Mouse (Mus musculus) embryonic facial prominence, embryonic 15.5 days (tissue): ENCODE data around the gene Tbc1d22a. TPM values are rescaled to one million over a fixed set of nuclear protein-coding genes. Genes with fewer than 3 reads are reported as not detected.

ENCODE experiments used
- ATAC-seq: fragments of 200-750 bp; cut with Nextera tagmentation; 2 replicates; pipeline ENCODE4 v1.8.0; 2017; ENCODE audit warnings: low read depth, moderate TSS enrichment; ENCODE audit not compliant: insufficient number of reproducible peaks, low FRiP score, low TSS enrichment
- H3K27ac ChIP-seq: fragments of 300-500 bp; sonication (generic); replicated peaks from 2 replicates; pipeline ENCODE4 v1.5.1; 2015; ENCODE audit warnings: mild to moderate bottlenecking, inconsistent platforms
- H3K27me3 ChIP-seq: fragments of 300-500 bp; sonication (generic); 2 replicates; pipeline ENCODE4 v1.6.1; 2015; ENCODE audit warnings: inconsistent platforms
- H3K36me3 ChIP-seq: fragments of 300-500 bp; sonication (generic); 2 replicates; pipeline ENCODE4 v1.6.1; 2015; ENCODE audit warnings: mild to moderate bottlenecking, inconsistent platforms
- H3K4me1 ChIP-seq: fragments of 300-500 bp; sonication (generic); 2 replicates; pipeline ENCODE4 v1.6.1; 2015; ENCODE audit warnings: inconsistent platforms
- H3K4me2 ChIP-seq: fragments of 300-500 bp; sonication (generic); replicated peaks from 2 replicates; pipeline ENCODE4 v1.6.1; 2015; ENCODE audit warnings: mild to moderate bottlenecking, inconsistent platforms
- H3K4me3 ChIP-seq: fragments of 300-500 bp; sonication (generic); replicated peaks from 2 replicates; pipeline ENCODE4 v1.5.1; 2015; ENCODE audit warnings: mild to moderate bottlenecking, inconsistent platforms
- H3K9ac ChIP-seq: fragments of 300-500 bp; sonication (generic); 2 replicates; pipeline ENCODE4 v1.6.1; 2015; ENCODE audit warnings: inconsistent platforms
- H3K9me3 ChIP-seq: fragments of 300-500 bp; sonication (generic); replicated peaks from 2 replicates; pipeline ENCODE4 v1.6.1; 2016; ENCODE audit warnings: inconsistent platforms
- WGBS: fragments of 180-500 bp; shearing (Covaris S2); methylation state at CpG from one replicate; pipeline ENCODE4 v1.1.7; 2015; 5-methylcytosine and 5-hydroxymethylcytosine counted together
- polyA plus RNA-seq: library from polyadenylated mRNA; unstranded; fragments of >200 nt; fragmentation: Nextera tagmentation; extraction: Ambion mirVana; gene quantifications from 2 replicates; pipeline ENCODE4 v1.2.1, GENCODE M21; 2015

The Tbc1d22a gene
- polyA plus RNA-seq, 1 experiment from 2014 or later = 12.4 TPM

GRCm38 (mm10) chr15:86329911-86330310, 115.7 kb downstream of the Tbc1d22a start:
- no peak for ATAC-seq
- Histone ChIP-seq H3K27ac (no peak overlapping the region), H3K36me3 (no peaks in the 10 kb centered on the region), H3K27me3 (no peaks in the 10 kb centered on the region), H3K4me3 (no peak overlapping the region), H3K9me3 (no peaks in the 10 kb centered on the region), H3K9ac (no peak overlapping the region), H3K4me2 (no peak overlapping the region), H3K4me1 (no peaks in the 10 kb centered on the region)
- WGBS = 65% methylated on average over 7 of the region's 7 CpGs

GRCm38 (mm10) chr15:86330454-86330853, 116.2 kb downstream of the Tbc1d22a start:
- WGBS = 72% methylated on average over 7 of the region's 7 CpGs
- ATAC-seq = no peak

GRCm38 (mm10) chr15:86331501-86332245, 117.4 kb downstream of the Tbc1d22a start:
- Histone ChIP-seq H3K9ac (no peak overlapping the region), H3K36me3 (no peaks in the 10 kb centered on the region), H3K4me3 (no peak overlapping the region), H3K27ac (no peak overlapping the region), H3K9me3 (no peaks in the 10 kb centered on the region), H3K4me2 (no peak overlapping the region), H3K4me1 (no peaks in the 10 kb centered on the region), H3K27me3 (no peaks in the 10 kb centered on the region)
- WGBS = 71% methylated on average over 8 of the region's 8 CpGs
- no peak for ATAC-seq

More at GRCm38 (mm10) chr15:86330454-86330853, 116.2 kb downstream of the Tbc1d22a start:
- H3K4me3 ChIP-seq = no peak overlapping the region
- no peaks in the 10 kb centered on the region for H3K27me3 ChIP-seq
- H3K4me1 ChIP-seq = no peaks in the 10 kb centered on the region
- H3K27ac ChIP-seq = no peak overlapping the region
- H3K36me3 ChIP-seq = no peaks in the 10 kb centered on the region
- H3K9ac ChIP-seq = no peak overlapping the region
- no peak overlapping the region for H3K4me2 ChIP-seq
- H3K9me3 ChIP-seq = no peaks in the 10 kb centered on the region

GRCm38 (mm10) chr15:86333176-86333575, 118.9 kb downstream of the Tbc1d22a start:
- Histone ChIP-seq H3K9ac (no peak overlapping the region), H3K4me1 (no peaks in the 10 kb centered on the region), H3K4me3 (no peak overlapping the region), H3K36me3 (no peaks in the 10 kb centered on the region), H3K27me3 (no peaks in the 10 kb centered on the region), H3K4me2 (no peak overlapping the region), H3K9me3 (no peaks in the 10 kb centered on the region), H3K27ac (no peak overlapping the region)
- WGBS = 92% methylated on average over 4 of the region's 4 CpGs
- ATAC-seq = no peak

GRCm38 (mm10) chr15:86333606-86334005, 119.3 kb downstream of the Tbc1d22a start:
- Histone ChIP-seq H3K4me3 (no peak overlapping the region), H3K27ac (no peak overlapping the region), H3K4me1 (no peaks in the 10 kb centered on the region), H3K27me3 (no peaks in the 10 kb centered on the region), H3K4me2 (no peak overlapping the region), H3K36me3 (no peaks in the 10 kb centered on the region), H3K9ac (no peak overlapping the region), H3K9me3 (no peaks in the 10 kb centered on the region)
- ATAC-seq = no peak
- WGBS = 79% methylated on average over 2 of the region's 2 CpGs

GRCm38 (mm10) chr15:86334276-86334675, 120.0 kb downstream of the Tbc1d22a start:
- Histone ChIP-seq H3K9me3 (no peaks in the 10 kb centered on the region), H3K4me2 (no peak overlapping the region), H3K9ac (no peak overlapping the region), H3K4me1 (no peaks in the 10 kb centered on the region), H3K27ac (no peak overlapping the region), H3K27me3 (no peaks in the 10 kb centered on the region), H3K36me3 (no peaks in the 10 kb centered on the region), H3K4me3 (no peak overlapping the region)
- WGBS = 82% methylated on average over 4 of the region's 4 CpGs
- no peak for ATAC-seq

GRCm38 (mm10) chr15:86334745-86335144, 120.5 kb downstream of the Tbc1d22a start:
- H3K27me3 ChIP-seq = no peaks in the 10 kb centered on the region
- no peaks in the 10 kb centered on the region for H3K4me1 ChIP-seq
- no peak overlapping the region for H3K4me2 ChIP-seq
- no peaks in the 10 kb centered on the region for H3K9me3 ChIP-seq
- 73% methylated on average over 9 of the region's 9 CpGs for WGBS
- no peak overlapping the region for H3K27ac ChIP-seq
- H3K4me3 ChIP-seq = no peak overlapping the region
- ATAC-seq = no peak
- H3K36me3 ChIP-seq = no peaks in the 10 kb centered on the region
- no peak overlapping the region for H3K9ac ChIP-seq

GRCm38 (mm10) chr15:86335781-86336180, 121.5 kb downstream of the Tbc1d22a start:
- H3K9ac ChIP-seq = no peak overlapping the region
- no peak overlapping the region for H3K27ac ChIP-seq
- WGBS = 68% methylated on average over 1 of the region's 1 CpGs
- no peak overlapping the region for H3K4me3 ChIP-seq
- no peaks in the 10 kb centered on the region for H3K4me1 ChIP-seq
- ATAC-seq = no peak
- no peak overlapping the region for H3K4me2 ChIP-seq
- no peaks in the 10 kb centered on the region for H3K36me3 ChIP-seq
- H3K27me3 ChIP-seq = no peaks in the 10 kb centered on the region
- H3K9me3 ChIP-seq = no peaks in the 10 kb centered on the region

GRCm38 (mm10) chr15:86337726-86338125, 123.5 kb downstream of the Tbc1d22a start:
- Histone ChIP-seq H3K4me1 (peaks cover 2% of the 10 kb centered on the region; the same call in 1 of the 2 replicates), H3K9ac (no peak overlapping the region), H3K27me3 (no peaks in the 10 kb centered on the region), H3K4me3 (no peak overlapping the region), H3K9me3 (no peaks in the 10 kb centered on the region), H3K27ac (no peak overlapping the region), H3K4me2 (no peak overlapping the region), H3K36me3 (no peaks in the 10 kb centered on the region)
- no peak for ATAC-seq
- 71% methylated on average over 10 of the region's 10 CpGs for WGBS

GRCm38 (mm10) chr15:86339736-86340135, 125.5 kb downstream of the Tbc1d22a start:
- ATAC-seq = no peak
- H3K27ac ChIP-seq = no peak overlapping the region
- H3K4me1 ChIP-seq = peaks cover 5% of the 10 kb centered on the region; the same call in 1 of the 2 replicates
- no peaks in the 10 kb centered on the region for H3K27me3 ChIP-seq
- WGBS = 84% methylated on average over 2 of the region's 2 CpGs
- no peaks in the 10 kb centered on the region for H3K36me3 ChIP-seq
- no peak overlapping the region for H3K4me3 ChIP-seq
- no peaks in the 10 kb centered on the region for H3K9me3 ChIP-seq
- no peak overlapping the region for H3K9ac ChIP-seq
- H3K4me2 ChIP-seq = no peak overlapping the region

GRCm38 (mm10) chr15:86340766-86341165, 126.5 kb downstream of the Tbc1d22a start:
- no peak for ATAC-seq
- H3K36me3 ChIP-seq = no peaks in the 10 kb centered on the region
- no peak overlapping the region for H3K4me3 ChIP-seq
- H3K9me3 ChIP-seq = no peaks in the 10 kb centered on the region
- no peak overlapping the region for H3K4me2 ChIP-seq
- 66% methylated on average over 6 of the region's 6 CpGs for WGBS
- H3K4me1 ChIP-seq = peaks cover 5% of the 10 kb centered on the region; the same call in 1 of the 2 replicates
- no peaks in the 10 kb centered on the region for H3K27me3 ChIP-seq
- no peak overlapping the region for H3K27ac ChIP-seq
- no peak overlapping the region for H3K9ac ChIP-seq
